Mouse (Mus musculus) heart, postnatal 4 days (tissue): ENCODE data around the gene Stx7. TPM values are rescaled to one million over a fixed set of nuclear protein-coding genes. Genes with fewer than 3 reads are reported as not detected.
A peak's percentile ranks its signal among the peaks of the same experiment; 100 is the strongest.

ENCODE experiments used
- DNase-seq: peaks from one replicate; pipeline ENCODE4 v3.0.0; 2021
- total RNA-seq, 2 experiments: library from RNA; stranded (reverse); gene quantifications; 2 replicates each; pipeline ENCODE4 v1.2.3; 2021

Gene Stx7
- total RNA-seq, 2 experiments from 2014 or later, result 46.1 to 54.3 TPM

- DNase-seq, result no peak
These were observed 19.0 kb downstream of the Stx7 start for GRCm38 (mm10) chr10:24167978-24168583.

- DNase-seq, result no peak
These were observed 19.8 kb downstream of the Stx7 start for GRCm38 (mm10) chr10:24168854-24169253.

DNA sequence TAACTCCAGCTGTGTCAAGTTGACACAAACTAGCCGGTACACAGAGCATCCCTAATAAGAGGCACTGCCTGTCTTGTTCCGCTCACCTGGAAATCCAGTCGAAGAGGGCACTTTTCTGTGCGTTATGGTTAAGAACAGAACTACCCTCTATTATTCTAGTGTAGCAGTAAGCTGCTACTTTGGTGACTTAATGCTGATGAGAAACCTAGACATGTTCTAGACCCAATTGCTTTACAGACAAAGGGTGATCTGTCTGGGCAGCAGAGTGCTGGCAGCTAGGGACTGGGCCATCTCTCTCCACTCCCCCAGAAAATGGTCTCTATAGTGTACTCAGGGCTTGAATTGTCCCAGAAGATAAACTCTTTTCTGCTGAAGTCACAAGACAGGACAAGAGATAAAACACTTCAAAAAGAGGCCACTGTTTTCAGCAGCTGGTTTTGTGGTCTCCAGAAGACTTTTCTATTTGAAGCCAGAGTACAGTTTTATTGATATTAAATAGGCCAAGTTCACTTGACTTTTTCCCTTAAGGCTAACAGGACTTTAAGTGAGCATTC, 22.9 kb downstream of the Stx7 start:
- DNase-seq, result no peak

GRCm38 (mm10) chr10:24173210-24174001, 24.3 kb downstream of the Stx7 start:
- DNase-seq, result peak; percentile 61

GRCm38 (mm10) chr10:24190392-24190791, 41.3 kb downstream of the Stx7 start:
- DNase-seq, result peak; percentile 44

DNA sequence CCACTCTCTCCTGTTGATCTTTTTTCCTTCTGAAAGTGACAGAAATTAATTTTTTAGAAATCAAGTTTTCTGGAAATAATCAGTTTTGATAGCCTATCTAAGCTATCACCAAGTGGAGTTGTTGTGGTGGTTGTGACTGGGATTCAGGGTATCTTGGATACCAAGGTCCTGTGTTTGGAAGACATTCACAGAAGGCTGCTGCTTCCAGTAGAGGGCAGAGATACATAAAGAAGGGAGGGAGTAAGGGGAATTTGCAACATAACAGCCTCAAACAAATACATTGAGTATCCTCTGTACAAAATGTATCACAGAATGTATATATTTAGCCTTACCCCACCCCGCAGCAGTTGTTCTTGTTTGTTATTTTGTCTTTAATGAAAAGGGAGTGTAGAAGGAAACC, 42.9 kb downstream of the Stx7 start:
- DNase-seq, result no peak

DNA sequence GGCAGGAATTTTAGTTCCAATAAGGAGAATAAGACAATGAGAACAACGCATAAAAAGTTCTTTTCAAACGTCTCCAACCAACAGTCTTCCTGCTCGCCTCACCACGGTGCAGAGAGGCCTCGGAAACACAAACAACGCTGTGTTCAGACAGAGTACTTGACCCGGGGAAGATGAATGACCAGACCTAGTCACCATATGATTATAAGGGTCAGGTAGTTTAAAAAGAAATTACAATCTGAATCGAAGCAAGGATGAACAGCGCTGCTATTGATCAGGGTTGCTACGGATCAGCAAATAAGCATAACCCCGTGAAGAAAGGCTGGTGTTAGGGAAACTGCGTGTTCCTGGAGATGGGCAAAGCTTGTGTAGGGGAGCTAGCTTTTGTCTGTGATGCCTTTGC, 50.2 kb downstream of the Stx7 start:
- no peak for DNase-seq

- no peak for DNase-seq
These were observed 51.0 kb downstream of the Stx7 start for GRCm38 (mm10) chr10:24200099-24200498.

- DNase-seq, result no peak
These were observed 61.0 kb downstream of the Stx7 start for GRCm38 (mm10) chr10:24210075-24210474.

GRCm38 (mm10) chr10:24213297-24213696, 64.2 kb downstream of the Stx7 start:
- DNase-seq, result no peak

DNA sequence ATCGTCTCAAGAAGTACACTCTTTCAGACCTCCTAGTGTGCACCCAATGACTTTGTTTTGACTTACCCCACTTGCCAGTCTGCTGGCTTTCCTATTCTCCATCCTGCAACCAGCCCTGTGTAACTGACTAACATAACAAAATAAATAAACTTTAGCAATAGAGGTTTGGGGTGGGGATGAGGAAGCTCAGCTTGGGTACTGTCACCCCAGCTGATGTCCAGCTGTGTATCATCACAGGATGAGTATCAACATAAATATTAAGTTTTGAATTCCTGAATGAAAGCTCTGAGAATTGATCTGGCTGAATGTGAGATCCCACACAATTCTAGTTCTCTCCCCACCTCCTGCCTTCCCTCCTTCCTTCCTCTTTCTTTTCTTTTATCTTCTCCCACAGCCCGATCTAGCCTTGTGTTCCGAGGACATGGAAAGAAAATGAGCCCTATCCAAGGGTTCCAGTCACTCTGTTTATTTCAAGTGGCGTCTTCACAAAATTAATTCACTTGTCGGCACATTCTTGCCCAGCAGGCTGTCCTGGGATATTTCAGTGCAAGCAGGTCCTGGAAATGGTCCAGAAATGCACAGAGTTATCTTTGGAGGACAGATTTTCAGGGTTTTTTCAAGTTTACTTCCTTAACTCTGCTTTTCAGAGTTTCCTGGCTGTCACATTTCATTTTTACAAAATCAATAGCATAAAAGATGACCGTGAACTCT, 68.6 kb downstream of the Stx7 start:
- DNase-seq, result no peak

- peak; percentile 13 for DNase-seq
These were observed 71.8 kb downstream of the Stx7 start for GRCm38 (mm10) chr10:24220931-24221330.

- DNase-seq, result no peak
These were observed 73.8 kb downstream of the Stx7 start for GRCm38 (mm10) chr10:24222911-24223310.

- peak; percentile 20 for DNase-seq
These were observed 74.5 kb downstream of the Stx7 start, which contains the start of gene Moxd1 for GRCm38 (mm10) chr10:24223449-24224143. TSS of gene Moxd1 (plus strand) at chr10:24223517.

DNA sequence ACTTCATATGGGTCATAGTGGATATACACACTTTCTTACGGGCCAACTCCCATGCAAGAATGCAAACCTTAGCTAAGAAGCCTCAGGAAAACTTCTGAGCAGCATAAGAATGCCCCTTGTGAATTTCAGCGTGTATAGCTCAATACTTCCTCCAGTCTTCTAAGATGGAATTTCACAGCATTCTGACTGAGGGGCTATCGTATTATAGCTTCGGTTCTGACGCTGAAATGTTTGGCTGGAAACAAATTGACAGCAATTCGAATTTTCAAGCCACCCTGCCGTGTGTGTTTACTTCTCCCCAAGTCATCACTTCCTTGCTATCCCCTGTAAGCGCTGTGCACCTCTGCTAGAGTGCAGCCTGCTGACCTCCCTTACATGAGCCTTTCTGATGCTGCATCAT, 75.5 kb downstream of the Stx7 start:
- no peak for DNase-seq

DNA sequence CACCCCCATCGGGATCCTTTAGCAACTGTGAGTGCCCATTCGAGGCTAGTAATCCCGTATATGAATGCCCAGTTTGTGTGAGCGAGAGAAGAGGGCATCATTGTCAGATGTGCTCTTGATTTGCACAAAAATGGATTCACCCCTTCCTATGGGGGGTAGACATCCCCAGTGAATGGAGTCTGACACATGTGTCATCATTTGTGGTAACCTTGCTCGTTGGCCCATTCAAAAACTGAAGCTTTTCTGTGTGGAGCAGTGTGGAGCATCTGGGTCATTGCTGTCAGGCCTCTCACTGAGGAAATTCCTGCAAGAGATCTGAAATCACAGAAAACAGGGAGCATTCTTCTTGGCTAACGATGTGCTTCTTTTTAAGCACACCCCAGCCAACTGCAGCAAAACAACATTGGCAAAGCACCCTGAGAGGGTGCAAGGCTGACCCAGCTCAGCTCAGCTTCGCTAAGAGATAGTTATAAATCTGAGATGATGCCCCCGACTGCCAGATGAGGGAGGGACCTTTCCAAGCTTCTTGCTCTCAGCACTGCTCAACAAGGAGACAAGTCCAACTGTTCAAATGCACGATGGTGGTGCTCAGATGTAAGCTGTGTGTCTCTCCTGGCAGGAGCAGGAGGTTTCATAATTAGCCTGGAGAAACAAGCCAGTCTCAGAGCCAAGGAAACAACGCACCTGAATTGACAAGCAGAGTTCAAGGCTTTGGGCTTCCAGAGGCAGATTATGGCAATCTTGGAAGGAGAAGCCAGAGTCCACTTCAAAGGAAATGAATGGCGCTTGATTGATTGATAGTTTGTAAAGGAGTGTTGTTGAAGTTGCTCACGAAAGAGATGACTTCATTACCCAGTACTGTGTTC, 79.4 kb downstream of the Stx7 start:
- no peak for DNase-seq

GRCm38 (mm10) chr10:24232281-24232680, 83.2 kb downstream of the Stx7 start:
- DNase-seq, result no peak

GRCm38 (mm10) chr10:24235426-24236283, 86.6 kb downstream of the Stx7 start:
- DNase-seq, result no peak
